In genomic region chr17:78084419-78084818, GRCm38 (mm10) we compare ENCODE assay signal across 22 mouse cellular contexts.
DNase-seq lines count a peak whose midpoint lies in the region; ATAC-seq and TF ChIP-seq lines count a peak whose summit lies in the region.
"Had no signal": no experiment of that assay in that cellular context is flagged by ENCODE, and none has a peak within 500 bp of the region (broad histone marks: within the 10 kb centered on the region; RNA-seq: fewer than 3 reads in every experiment).

No protein-coding gene starts in this region.

- H3K27ac ChIP-seq in forebrain, embryonic 14.5 days (ENCODE audit: low read depth, low read length) = no peak overlapping the region
- no peak overlapping the region for H3K27ac ChIP-seq in forebrain, embryonic 11.5 days (ENCODE audit: low read depth, low read length)
- no peak overlapping the region for H3K27ac ChIP-seq in lung, postnatal 0 days (ENCODE audit: low read length)
- H3K27ac ChIP-seq in stomach, embryonic 16.5 days (ENCODE audit: low read length) = no peak overlapping the region
- no peak overlapping the region for H3K27ac ChIP-seq in stomach, postnatal 0 days (replicated peaks)
- H3K27ac ChIP-seq: limb, embryonic 15.5 days; liver, embryonic 15.5 days; macrophage; midbrain, embryonic 12.5 days had no signal

- H3K4me1 ChIP-seq in forebrain, embryonic 14.5 days (ENCODE audit: control insufficient read depth, insufficient read depth, low read length) = no peaks in the 10 kb centered on the region
- H3K4me1 ChIP-seq in forebrain, embryonic 11.5 days (replicated peaks; ENCODE audit: control insufficient read depth, insufficient read depth, low read length) = no peaks in the 10 kb centered on the region
- H3K4me1 ChIP-seq in lung, postnatal 0 days (ENCODE audit: insufficient read depth, low read depth, low read length) = no peaks in the 10 kb centered on the region
- H3K4me1 ChIP-seq in stomach, embryonic 16.5 days (ENCODE audit: control insufficient read depth, insufficient read depth, low read length) = no peaks in the 10 kb centered on the region
- H3K4me1 ChIP-seq in stomach, postnatal 0 days (replicated peaks; ENCODE audit: control insufficient read depth, insufficient read depth) = no peaks in the 10 kb centered on the region
- H3K4me1 ChIP-seq: heart, embryonic 12.5 days; limb, embryonic 15.5 days; liver, embryonic 15.5 days had no signal

- no peaks in the 10 kb centered on the region for H3K27me3 ChIP-seq in forebrain, embryonic 14.5 days (replicated peaks; ENCODE audit: control insufficient read depth, insufficient read depth, low read length)
- H3K27me3 ChIP-seq in forebrain, embryonic 11.5 days (ENCODE audit: control insufficient read depth, insufficient read depth, low read length) = no peaks in the 10 kb centered on the region
- no peaks in the 10 kb centered on the region for H3K27me3 ChIP-seq in lung, postnatal 0 days (replicated peaks; ENCODE audit: insufficient read depth, low read length)
- H3K27me3 ChIP-seq in stomach, embryonic 16.5 days (ENCODE audit: control insufficient read depth, insufficient read depth, low read length) = no peaks in the 10 kb centered on the region
- H3K27me3 ChIP-seq in stomach, postnatal 0 days (ENCODE audit: control insufficient read depth, insufficient read depth, low read length) = no peaks in the 10 kb centered on the region
- H3K27me3 ChIP-seq: heart, embryonic 12.5 days; limb, embryonic 15.5 days; liver, embryonic 15.5 days; midbrain, embryonic 12.5 days had no signal

- no peak overlapping the region for H3K4me3 ChIP-seq in forebrain, embryonic 14.5 days (ENCODE audit: low read depth, low read length)
- no peak overlapping the region for H3K4me3 ChIP-seq in forebrain, embryonic 11.5 days (ENCODE audit: low read depth, low read length)
- no peak overlapping the region for H3K4me3 ChIP-seq in lung, postnatal 0 days (ENCODE audit: low read depth, low read length)
- no peak overlapping the region for H3K4me3 ChIP-seq in stomach, embryonic 16.5 days (replicated peaks; ENCODE audit: low read length)
- H3K4me3 ChIP-seq in stomach, postnatal 0 days (ENCODE audit: low read depth, low read length) = no peak overlapping the region
- H3K4me3 ChIP-seq: heart, embryonic 12.5 days; limb, embryonic 15.5 days; liver, embryonic 15.5 days; midbrain, embryonic 12.5 days had no signal

- TF ChIP-seq EP300 in lung, postnatal 0 days (IDR thresholded peaks at IDR 0.05) = no peak
- TF ChIP-seq EP300 in stomach, postnatal 0 days (optimal IDR thresholded peaks at IDR 0.05) = no peak

- peak; percentile 66; the same call in 1 of the 2 replicates for ATAC-seq in forebrain, embryonic 14.5 days
- no peak; the same call in 1 of the 2 replicates for ATAC-seq in forebrain, embryonic 11.5 days (replicated peaks; ENCODE audit: low FRiP score)
- ATAC-seq in lung, postnatal 0 days = no peak
- ATAC-seq in stomach, embryonic 16.5 days (ENCODE audit: insufficient read depth, low FRiP score) = peak; percentile 33; the same call in 1 of the 2 replicates
- ATAC-seq in stomach, postnatal 0 days (ENCODE audit: low FRiP score, low TSS enrichment) = no peak
- ATAC-seq in cerebellum, adult (ENCODE audit: insufficient number of reproducible peaks, low FRiP score, low TSS enrichment) = no peak

- DNase-seq in forebrain, embryonic 14.5 days (ENCODE audit: low spot score) = peak; percentile 49
- no peak for DNase-seq in forebrain, embryonic 11.5 days (ENCODE audit: low spot score)
- DNase-seq in lung, postnatal 10 days = peak; percentile 6
- no peak for DNase-seq in lung, postnatal 0 days (ENCODE audit: low spot score)
- no peak for DNase-seq in stomach, postnatal 0 days (ENCODE audit: low spot score)
- no peak for DNase-seq in gastrocnemius, postnatal 10 days
- DNase-seq: adrenal gland, postnatal 14 days; cerebellum, adult 2 months; cerebellum, postnatal 36 days; heart, postnatal 14 days; kidney, adult 8-10 months; kidney, postnatal 14 days; right cerebral cortex, adult 18-20 months; thymus, postnatal 4 days had no signal

- H3K9ac ChIP-seq in forebrain, embryonic 14.5 days (ENCODE audit: low read length) = no peak overlapping the region
- H3K9ac ChIP-seq in forebrain, embryonic 11.5 days (ENCODE audit: low read length) = no peak overlapping the region
- H3K9ac ChIP-seq in lung, postnatal 0 days (replicated peaks; ENCODE audit: low read depth) = no peak overlapping the region
- H3K9ac ChIP-seq in stomach, embryonic 16.5 days (ENCODE audit: low read length) = no peak overlapping the region
- no peak overlapping the region for H3K9ac ChIP-seq in stomach, postnatal 0 days (ENCODE audit: low read length)
- H3K9ac ChIP-seq: heart, embryonic 12.5 days; limb, embryonic 15.5 days; liver, embryonic 15.5 days; midbrain, embryonic 12.5 days had no signal

- no peaks in the 10 kb centered on the region for H3K36me3 ChIP-seq in forebrain, embryonic 14.5 days (ENCODE audit: control insufficient read depth, insufficient read depth, low read length)
- H3K36me3 ChIP-seq in forebrain, embryonic 11.5 days (ENCODE audit: control insufficient read depth, insufficient read depth, low read length) = no peaks in the 10 kb centered on the region
- no peaks in the 10 kb centered on the region for H3K36me3 ChIP-seq in lung, postnatal 0 days (ENCODE audit: insufficient read depth, low read length)
- H3K36me3 ChIP-seq in stomach, embryonic 16.5 days (ENCODE audit: control insufficient read depth, insufficient read depth, low read length) = no peaks in the 10 kb centered on the region
- no peaks in the 10 kb centered on the region for H3K36me3 ChIP-seq in stomach, postnatal 0 days (ENCODE audit: control insufficient read depth, insufficient read depth, low read length)
- H3K36me3 ChIP-seq: G1E; heart, embryonic 12.5 days; limb, embryonic 15.5 days; liver, embryonic 15.5 days; midbrain, embryonic 12.5 days had no signal

- H3K9me3 ChIP-seq in forebrain, embryonic 14.5 days (replicated peaks; ENCODE audit: control insufficient read depth, low read length) = no peaks in the 10 kb centered on the region
- H3K9me3 ChIP-seq in forebrain, embryonic 11.5 days (ENCODE audit: control insufficient read depth, low read length) = no peaks in the 10 kb centered on the region
- no peaks in the 10 kb centered on the region for H3K9me3 ChIP-seq in lung, postnatal 0 days (ENCODE audit: low read length)
- H3K9me3 ChIP-seq in stomach, embryonic 16.5 days (replicated peaks; ENCODE audit: control insufficient read depth, low read length) = no peaks in the 10 kb centered on the region
- H3K9me3 ChIP-seq in stomach, postnatal 0 days (ENCODE audit: control insufficient read depth, low read length) = no peaks in the 10 kb centered on the region
- H3K9me3 ChIP-seq: G1E; heart, embryonic 12.5 days; limb, embryonic 15.5 days; liver, embryonic 15.5 days; midbrain, embryonic 12.5 days had no signal

- WGBS in forebrain, embryonic 14.5 days = 33% methylated on average over 4 of the region's 4 CpGs
- 34% methylated on average over 4 of the region's 4 CpGs for WGBS in forebrain, embryonic 11.5 days
- WGBS in lung, postnatal 0 days = 19% methylated on average over 4 of the region's 4 CpGs
- 17% methylated on average over 4 of the region's 4 CpGs for WGBS in stomach, embryonic 16.5 days
- WGBS in stomach, postnatal 0 days = 18% methylated on average over 4 of the region's 4 CpGs

- H3K4me2 ChIP-seq in forebrain, embryonic 14.5 days (ENCODE audit: low read length) = no peak overlapping the region
- no peak overlapping the region for H3K4me2 ChIP-seq in forebrain, embryonic 11.5 days (ENCODE audit: low read depth, low read length, severe bottlenecking)
- no peak overlapping the region for H3K4me2 ChIP-seq in lung, postnatal 0 days (replicated peaks; ENCODE audit: low read depth, low read length)
- H3K4me2 ChIP-seq in stomach, embryonic 16.5 days (ENCODE audit: low read depth, low read length) = no peak overlapping the region
- H3K4me2 ChIP-seq in stomach, postnatal 0 days (replicated peaks; ENCODE audit: low read depth) = no peak overlapping the region
- H3K4me2 ChIP-seq: heart, embryonic 12.5 days; limb, embryonic 15.5 days; liver, embryonic 15.5 days; midbrain, embryonic 12.5 days had no signal

- no peak for TF ChIP-seq CTCF in lung, postnatal 0 days (IDR thresholded peaks at IDR 0.05)
- no peak for TF ChIP-seq CTCF in stomach, postnatal 0 days (IDR thresholded peaks at IDR 0.05; ENCODE audit: low read depth)

Comparison
In these comparisons a context has a peak if more than half of its experiments do, and no peak if none do; other contexts are left out.
1. ATAC-seq: peak in forebrain, embryonic 14.5 days (single experiment) and stomach, embryonic 16.5 days (single experiment); none in forebrain, embryonic 11.5 days (single experiment), lung, postnatal 0 days (single experiment), stomach, postnatal 0 days (single experiment) and cerebellum, adult (single experiment).
2. DNase-seq: peak in forebrain, embryonic 14.5 days (single experiment) and lung, postnatal 10 days (single experiment); none in forebrain, embryonic 11.5 days (single experiment), lung, postnatal 0 days (single experiment), stomach, postnatal 0 days (single experiment) and gastrocnemius, postnatal 10 days (single experiment).